Comparison of ENCODE assay signal across 26 mouse cellular contexts in the genomic region with DNA sequence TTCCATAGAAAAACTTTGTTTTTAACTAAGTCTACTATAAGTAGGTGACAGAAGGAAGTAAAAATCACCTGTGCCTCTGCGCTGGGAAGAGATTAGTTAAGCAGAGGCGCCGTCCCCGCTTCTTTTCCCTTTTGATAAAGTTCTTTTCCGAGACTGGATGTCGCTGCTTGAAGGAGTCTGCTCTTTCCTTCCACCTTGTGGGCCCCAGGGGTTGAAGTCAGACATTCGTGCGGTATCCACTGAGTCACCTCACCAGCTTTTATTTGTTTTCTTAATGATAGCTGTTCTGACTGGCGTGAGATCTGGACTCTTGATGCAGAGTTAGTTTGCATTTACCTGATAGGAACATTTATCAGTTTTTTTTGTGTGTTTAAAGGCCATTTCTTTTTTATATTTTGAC.
"Had no signal": no experiment of that assay in that cellular context is flagged by ENCODE, and none has a peak within 500 bp of the region (broad histone marks: within the 10 kb centered on the region; RNA-seq: fewer than 3 reads in every experiment).

No protein-coding gene starts in this region.

- H3K4me3 ChIP-seq: gastrocnemius, adult 2 months; heart, adult 2 months; heart, embryonic 13.5 days; heart, embryonic 15.5 days; hindbrain, embryonic 10.5 days; hindbrain, embryonic 12.5 days; kidney, embryonic 15.5 days; limb, embryonic 13.5 days; limb, embryonic 15.5 days; liver, embryonic 12.5 days had no signal

- ATAC-seq: hindbrain, embryonic 16.5 days; inflammation-experienced regulatory T-cells, adult 6 months had no signal

- H3K27me3 ChIP-seq: heart, embryonic 13.5 days; heart, embryonic 15.5 days; hindbrain, embryonic 12.5 days; kidney, embryonic 15.5 days; limb, embryonic 13.5 days; limb, embryonic 15.5 days; liver, embryonic 12.5 days had no signal

- DNase-seq: gastrocnemius, adult 2 months; gastrocnemius, postnatal 10 days; gastrocnemius, postnatal 25 days; heart, adult 2 months; heart, postnatal 4 days; kidney, adult 11 months; kidney, adult 2 months; kidney, adult 9 months; kidney, postnatal 14 days; kidney, postnatal 36 days; layer of hippocampus, adult 9-11 months; layer of hippocampus, postnatal 36 days had no signal

- H3K27ac ChIP-seq: gastrocnemius, adult 2 months; heart, adult 2 months; heart, embryonic 13.5 days; heart, embryonic 15.5 days; hindbrain, embryonic 10.5 days; hindbrain, embryonic 12.5 days; hindbrain, embryonic 14.5 days; kidney, embryonic 15.5 days; kidney, postnatal 0 days; limb, embryonic 13.5 days; limb, embryonic 15.5 days; liver, embryonic 12.5 days; liver, embryonic 14.5 days had no signal

- H3K4me1 ChIP-seq: hindbrain, embryonic 12.5 days; kidney, embryonic 15.5 days; limb, embryonic 13.5 days; limb, embryonic 15.5 days had no signal

- H3K36me3 ChIP-seq: heart, embryonic 13.5 days; heart, embryonic 15.5 days; hindbrain, embryonic 10.5 days; hindbrain, embryonic 12.5 days; kidney, embryonic 15.5 days; limb, embryonic 13.5 days; limb, embryonic 15.5 days; liver, embryonic 12.5 days had no signal

- H3K4me2 ChIP-seq: heart, embryonic 11.5 days; heart, embryonic 13.5 days; heart, embryonic 15.5 days; hindbrain, embryonic 12.5 days; hindbrain, embryonic 14.5 days; kidney, embryonic 15.5 days; limb, embryonic 13.5 days; limb, embryonic 15.5 days; liver, embryonic 12.5 days had no signal

- H3K9me3 ChIP-seq: heart, embryonic 13.5 days; heart, embryonic 15.5 days; hindbrain, embryonic 10.5 days; hindbrain, embryonic 12.5 days; kidney, embryonic 15.5 days; limb, embryonic 13.5 days; limb, embryonic 15.5 days; liver, embryonic 12.5 days had no signal

- H3K9ac ChIP-seq: heart, embryonic 13.5 days; heart, embryonic 15.5 days; hindbrain, embryonic 12.5 days; hindbrain, embryonic 14.5 days; kidney, embryonic 15.5 days; limb, embryonic 13.5 days; limb, embryonic 15.5 days; liver, embryonic 12.5 days; liver, embryonic 14.5 days had no signal
